Mouse (Mus musculus) lung, postnatal 0 days (tissue): ENCODE results near the gene 4933434E20Rik.

ENCODE experiments used
- CTCF ChIP-seq: IDR thresholded peaks from 2 replicates; pipeline ENCODE4 v1.5.1; 2016; ENCODE audit warnings: antibody characterized with exemption, mild to moderate bottlenecking
- EP300 ChIP-seq: IDR thresholded peaks from 2 replicates; pipeline ENCODE4 v1.6.1; 2016; ENCODE audit warnings: antibody characterized with exemption, mild to moderate bottlenecking, control low read depth

DNA sequence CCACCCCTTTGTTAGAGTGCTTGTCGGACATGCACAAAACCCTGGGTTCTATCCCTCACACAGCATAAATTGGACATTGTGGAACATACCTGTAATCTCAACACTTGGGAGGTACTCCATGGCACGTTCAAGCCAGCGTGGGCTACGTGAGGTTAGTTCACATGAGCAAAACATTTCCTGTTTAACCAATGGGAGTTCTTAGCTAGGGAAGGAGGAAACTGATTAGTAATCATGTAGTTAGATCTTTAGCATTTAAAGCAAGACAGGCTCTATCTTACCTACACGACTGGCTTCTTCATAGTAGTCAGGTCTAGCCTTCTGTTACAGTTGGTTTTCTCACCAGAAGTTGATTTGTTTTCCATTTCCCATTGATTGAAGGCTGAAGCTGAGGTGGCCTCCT, 34.6 kb downstream of the 4933434E20Rik start:
- TF ChIP-seq CTCF, result no peak
- no peak for TF ChIP-seq EP300
